Mouse (Mus musculus) MEL (cell line): ENCODE data around the gene Egr2. TPM values are rescaled to one million over a fixed set of nuclear protein-coding genes. Genes with fewer than 3 reads are reported as not detected.

ENCODE experiments used
- DNase-seq: peaks from one replicate; pipeline ENCODE4 v3.0.0; 2011; ENCODE audit warnings: low read depth, low spot score
- H3K27ac ChIP-seq: 2 replicates; pipeline ENCODE4 v1.5.1; 2012; ENCODE audit warnings: low read depth, mild to moderate bottlenecking, control low read depth, low read length, moderate library complexity; ENCODE audit not compliant: control insufficient read depth
- H3K27me3 ChIP-seq, 2 experiments: fragments of 150-350 bp in 1 of 2; sonication (generic) in 1 of 2; 2 replicates each; pipeline ENCODE4 v1.6.1; 2012; ENCODE audit warnings: low read length in 2 of 2, mild to moderate bottlenecking in 2 of 2, improper control_type of control experiment in 1 of 2, moderate library complexity in 1 of 2; ENCODE audit not compliant: insufficient read depth in 2 of 2, control insufficient read depth in 1 of 2
- H3K36me3 ChIP-seq, 2 experiments: 2 replicates each; pipeline ENCODE4 v1.6.1; 2012 to 2014; ENCODE audit warnings: low read length in 2 of 2, improper control_type of control experiment in 1 of 2, inconsistent platforms in 1 of 2, mild to moderate bottlenecking in 1 of 2; ENCODE audit not compliant: insufficient read depth in 2 of 2, control insufficient read depth in 1 of 2
- H3K4me1 ChIP-seq, 2 experiments: fragments of 150-350 bp in 1 of 2; sonication (generic) in 1 of 2; 2 replicates each; pipeline ENCODE4 v1.6.1; 2012; ENCODE audit warnings: low read length in 2 of 2, improper control_type of control experiment in 1 of 2, mild to moderate bottlenecking in 1 of 2; ENCODE audit not compliant: insufficient read depth in 2 of 2, control insufficient read depth in 1 of 2
- H3K4me3 ChIP-seq, 2 experiments: fragments of 150-350 bp in 1 of 2; sonication (generic) in 1 of 2; 2 replicates each; pipeline ENCODE4 v1.5.1; 2012; ENCODE audit warnings: low read depth in 2 of 2, low read length in 2 of 2, mild to moderate bottlenecking in 2 of 2, moderate library complexity in 2 of 2, control low read depth in 1 of 2, improper control_type of control experiment in 1 of 2; ENCODE audit not compliant: control insufficient read depth in 1 of 2, insufficient read depth in 1 of 2
- H3K79me2 ChIP-seq: 2 replicates; pipeline ENCODE4 v1.6.1; 2012; ENCODE audit warnings: mild to moderate bottlenecking, low read length, moderate library complexity; ENCODE audit not compliant: control insufficient read depth, poor library complexity, insufficient read depth
- H3K9ac ChIP-seq: 2 replicates; pipeline ENCODE4 v1.6.1; 2012; ENCODE audit warnings: low read depth, mild to moderate bottlenecking, control low read depth, low read length, moderate library complexity; ENCODE audit not compliant: control insufficient read depth, poor library complexity, severe bottlenecking
- H3K9me3 ChIP-seq: fragments of 150-350 bp; sonication (generic); replicated peaks from 2 replicates; pipeline ENCODE4 v1.6.1; 2012; ENCODE audit warnings: mild to moderate bottlenecking, low read length, improper control_type of control experiment, moderate library complexity; ENCODE audit not compliant: insufficient read depth
- CHD1 ChIP-seq: IDR thresholded peaks from 2 replicates; pipeline ENCODE4 v1.6.1; 2012; ENCODE audit warnings: low read depth, mild to moderate bottlenecking, inconsistent platforms, low read length, improper control_type of control experiment
- CHD2 ChIP-seq: IDR thresholded peaks from 2 replicates; pipeline ENCODE4 v1.6.1; 2011; ENCODE audit warnings: low read length, improper control_type of control experiment
- E2F4 ChIP-seq: IDR thresholded peaks from 2 replicates; pipeline ENCODE4 v1.6.1; 2011; ENCODE audit warnings: low read depth, low read length, improper control_type of control experiment, borderline replicate concordance
- EP300 ChIP-seq, 2 experiments: IDR thresholded peaks; 2 replicates each; pipeline ENCODE4 v1.6.1; 2011; ENCODE audit warnings: improper control_type of control experiment in 2 of 2, low read length in 2 of 2, low read depth in 1 of 2, mild to moderate bottlenecking in 1 of 2
- HCFC1 ChIP-seq: IDR thresholded peaks from 2 replicates; pipeline ENCODE4 v1.6.1; 2012; ENCODE audit warnings: low read depth, mild to moderate bottlenecking, inconsistent platforms, low read length, improper control_type of control experiment, moderate library complexity
- MAX ChIP-seq: IDR thresholded peaks from 2 replicates; pipeline ENCODE4 v1.6.1; 2011; ENCODE audit warnings: low read length, improper control_type of control experiment
- MYC ChIP-seq: IDR thresholded peaks from 2 replicates; pipeline ENCODE4 v1.6.1; 2011; ENCODE audit warnings: low read depth, mild to moderate bottlenecking, low read length, improper control_type of control experiment, moderate library complexity
- NELFE ChIP-seq: IDR thresholded peaks from 2 replicates; pipeline ENCODE4 v1.6.1; 2011; ENCODE audit warnings: low read depth, low read length, improper control_type of control experiment
- NRF1 ChIP-seq: IDR thresholded peaks from 2 replicates; pipeline ENCODE4 v1.6.1; 2014; ENCODE audit warnings: low read depth, mild to moderate bottlenecking, inconsistent platforms, low read length, improper control_type of control experiment, moderate library complexity; ENCODE audit not compliant: poor library complexity, insufficient read depth, severe bottlenecking
- POLR2AphosphoS2 ChIP-seq: IDR thresholded peaks from 2 replicates; pipeline ENCODE4 v1.6.1; 2011; ENCODE audit warnings: low read length, improper control_type of control experiment
- POLR2AphosphoS5 ChIP-seq: IDR thresholded peaks from 2 replicates; pipeline ENCODE4 v1.6.1; 2012; ENCODE audit warnings: low read depth, borderline replicate concordance, mild to moderate bottlenecking, inconsistent platforms, low read length, moderate library complexity, mixed read lengths
- SMC3 ChIP-seq: IDR thresholded peaks from 2 replicates; pipeline ENCODE4 v1.6.1; 2011; ENCODE audit warnings: low read depth, low read length, improper control_type of control experiment
- TCF12 ChIP-seq: IDR thresholded peaks from 2 replicates; pipeline ENCODE4 v1.6.1; 2014; ENCODE audit warnings: low read depth, mild to moderate bottlenecking, inconsistent platforms, low read length, improper control_type of control experiment, moderate library complexity
- UBTF ChIP-seq: IDR thresholded peaks from 2 replicates; pipeline ENCODE4 v1.6.1; 2012; ENCODE audit warnings: low read depth, mild to moderate bottlenecking, inconsistent platforms, low read length, improper control_type of control experiment, moderate library complexity, borderline replicate concordance; ENCODE audit not compliant: insufficient read depth
- USF1 ChIP-seq: IDR thresholded peaks from 2 replicates; pipeline ENCODE4 v1.6.1; 2014; ENCODE audit warnings: low read depth, mild to moderate bottlenecking, inconsistent platforms, low read length, improper control_type of control experiment, moderate library complexity
- USF2 ChIP-seq, 2 experiments: IDR thresholded peaks; 2 replicates each; pipeline ENCODE4 v1.6.1; 2011 to 2012; ENCODE audit warnings: improper control_type of control experiment in 2 of 2, low read length in 2 of 2, borderline replicate concordance in 1 of 2, inconsistent platforms in 1 of 2, low read depth in 1 of 2, mild to moderate bottlenecking in 1 of 2; ENCODE audit not compliant: insufficient read depth in 1 of 2
- ZKSCAN1 ChIP-seq: IDR thresholded peaks from 2 replicates; pipeline ENCODE4 v1.6.1; 2012; ENCODE audit warnings: low read depth, mild to moderate bottlenecking, inconsistent platforms, low read length, improper control_type of control experiment, moderate library complexity
- ZMIZ1 ChIP-seq: IDR thresholded peaks from 2 replicates; pipeline ENCODE4 v1.6.1; 2012; ENCODE audit warnings: low read depth, mild to moderate bottlenecking, inconsistent platforms, low read length, improper control_type of control experiment, moderate library complexity
- ZNF384 ChIP-seq: IDR thresholded peaks from 2 replicates; pipeline ENCODE4 v1.6.1; 2012; ENCODE audit warnings: low read depth, mild to moderate bottlenecking, inconsistent platforms, low read length, improper control_type of control experiment
- polyA plus RNA-seq, 2 experiments: library from polyadenylated mRNA; stranded (reverse) in 1 of 2; unstranded in 1 of 2; fragments of >175 nt in 1 of 2; fragments of >200 nt in 1 of 2; gene quantifications; 2 replicates each; pipeline versions ENCODE4 v1.2.1 to v1.2.4; 2012; ENCODE audit warnings: low replicate concordance in 2 of 2, low read depth in 1 of 2; ENCODE audit not compliant: insufficient read length in 2 of 2, insufficient read depth in 1 of 2, missing spikeins in 1 of 2
- total RNA-seq: library from RNA; depleted of rRNA; stranded (reverse); fragments of 300-350 nt; gene quantifications from 2 replicates; pipeline ENCODE4 v1.2.3, GENCODE M21; 2012

Gene Egr2
- total and polyA plus RNA-seq, 3 experiments, result 0.23 to 0.24 TPM; not detected in 1

DNA sequence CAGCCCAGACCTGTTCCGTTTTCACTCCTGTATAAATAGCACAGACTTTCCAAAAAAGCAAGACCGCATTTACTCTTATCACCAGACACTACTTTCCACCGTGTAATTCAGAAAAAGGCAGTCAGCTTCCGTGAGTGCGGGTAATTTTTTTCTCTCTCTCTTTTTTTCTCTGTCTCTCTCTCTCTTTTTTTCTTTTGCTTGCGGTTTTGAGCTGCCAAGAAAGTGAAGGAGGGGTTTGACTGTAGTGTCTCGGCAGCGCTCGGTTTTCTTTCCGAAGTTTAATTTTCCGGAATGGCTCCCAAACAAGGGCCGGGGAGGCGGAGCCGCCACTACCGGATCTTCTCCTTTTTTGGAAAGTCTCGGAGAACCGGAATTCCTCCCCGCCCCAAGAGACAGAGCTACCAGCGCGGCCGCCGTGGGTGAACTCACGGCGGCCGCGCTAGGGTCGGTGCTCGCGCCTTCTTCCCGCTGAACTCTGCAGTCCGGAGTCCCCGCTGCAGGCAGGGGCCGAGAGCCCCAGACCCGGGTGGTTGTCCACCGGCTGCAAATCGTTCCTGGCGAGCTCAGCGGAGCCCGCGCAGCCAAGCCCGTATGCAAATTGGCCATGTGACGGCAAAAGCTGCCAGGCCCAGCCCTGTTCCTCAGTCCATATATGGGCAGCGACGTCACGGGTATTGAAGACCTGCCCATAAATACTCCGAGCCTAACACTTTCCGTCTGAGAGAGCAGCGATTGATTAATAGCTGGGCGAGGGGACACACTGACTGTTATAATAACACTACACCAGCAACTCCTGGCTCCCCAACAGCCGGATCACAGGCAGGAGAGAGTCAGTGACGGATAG is 2.1 kb downstream of the Egr2 start (continued):
- TF ChIP-seq USF2 (IDR thresholded peaks at IDR 0.05; ENCODE audit: borderline replicate concordance in 1 of 2, insufficient read depth in 1 of 2, low read depth in 1 of 2, low read length in 2 of 2) (peak in 1 of 2 experiments; percentile 65; a peak in 2 of 4 replicates), NRF1 (peak; percentile 35; the same call in 1 of the 2 replicates), USF1 (peak; percentile 94), ZNF384 (peak; percentile 95), MAX (peak; percentile 73), CHD2 (no peak), UBTF (no peak), EP300 (IDR thresholded peaks at IDR 0.05; ENCODE audit: low read depth in 1 of 2, low read length in 2 of 2) (peak in 1 of 2 experiments; percentile 35; a peak in 1 of 4 replicates), E2F4 (no peak), NELFE (no peak), SMC3 (no peak), ZKSCAN1 (no peak), HCFC1 (no peak), TCF12 (no peak), CHD1 (no peak; the same call in 1 of the 2 replicates), POLR2AphosphoS2 (no peak), ZMIZ1 (no peak), POLR2AphosphoS5 (no peak)

GRCm38 (mm10) chr10:67538106-67538505 is 2.8 kb downstream of the Egr2 start:
- H3K27ac ChIP-seq, result no peak overlapping the region
- TF ChIP-seq MYC, result no peak
- no peak for TF ChIP-seq USF2 (IDR thresholded peaks at IDR 0.05; ENCODE audit: borderline replicate concordance in 1 of 2, insufficient read depth in 1 of 2, low read depth in 1 of 2, low read length in 2 of 2)
- TF ChIP-seq, all 39 proteins: peak for 0
- Histone ChIP-seq H3K79me2 (no peaks in the 10 kb centered on the region), H3K4me3 (peak overlapping the region; percentile 60 to 80; a peak in 3 of 4 replicates), H3K9ac (no peak overlapping the region; the same call in 1 of the 2 replicates), H3K27me3 (no peaks in the 10 kb centered on the region), H3K36me3 (no peaks in the 10 kb centered on the region), H3K4me1 (peaks cover 0 to 3% of the 10 kb centered on the region in 2 experiments; a peak in 1 of 4 replicates), H3K9me3 (no peaks in the 10 kb centered on the region)
- DNase-seq, result no peak
